Mouse (Mus musculus) neural tube, embryonic 12.5 days (tissue): ENCODE data around the gene Psmb8. TPM values are rescaled to one million over a fixed set of nuclear protein-coding genes. Genes with fewer than 3 reads are reported as not detected.
A peak's percentile ranks its signal among the peaks of the same experiment; 100 is the strongest.

Source experiments
- ATAC-seq: fragments of 200-750 bp; cut with Nextera tagmentation; 2 replicates; pipeline ENCODE4 v1.8.0; 2017; ENCODE audit warnings: low read depth, mild to moderate bottlenecking, moderate TSS enrichment, moderate library complexity; ENCODE audit not compliant: low FRiP score
- H3K27ac ChIP-seq: fragments of 300-500 bp; sonication (generic); 2 replicates; pipeline ENCODE4 v1.5.1; 2016
- H3K27me3 ChIP-seq: fragments of 300-500 bp; sonication (generic); replicated peaks from 2 replicates; pipeline ENCODE4 v1.6.1; 2016; ENCODE audit warnings: mild to moderate bottlenecking
- H3K36me3 ChIP-seq: fragments of 300-500 bp; sonication (generic); 2 replicates; pipeline ENCODE4 v1.6.1; 2016; ENCODE audit warnings: mild to moderate bottlenecking
- H3K4me1 ChIP-seq: fragments of 300-500 bp; sonication (generic); 2 replicates; pipeline ENCODE4 v1.6.1; 2016
- H3K4me2 ChIP-seq: fragments of 300-500 bp; sonication (generic); replicated peaks from 2 replicates; pipeline ENCODE4 v1.6.1; 2016; ENCODE audit warnings: mild to moderate bottlenecking
- H3K4me3 ChIP-seq: fragments of 300-500 bp; sonication (generic); 2 replicates; pipeline ENCODE4 v1.5.1; 2016
- H3K9ac ChIP-seq: fragments of 300-500 bp; sonication (generic); 2 replicates; pipeline ENCODE4 v1.6.1; 2016; ENCODE audit warnings: mild to moderate bottlenecking
- H3K9me3 ChIP-seq: fragments of 300-500 bp; sonication (generic); 2 replicates; pipeline ENCODE4 v1.6.1; 2016; ENCODE audit warnings: mild to moderate bottlenecking
- WGBS: fragments of 180-500 bp; shearing (Covaris S2); methylation state at CpG from one replicate; pipeline ENCODE4 v1.1.7; 2016; 5-methylcytosine and 5-hydroxymethylcytosine counted together
- polyA plus RNA-seq: library from polyadenylated mRNA; unstranded; fragments of >200 nt; fragmentation: Nextera tagmentation; extraction: Ambion mirVana; gene quantifications from 2 replicates; pipeline ENCODE4 v1.2.1, GENCODE M21; 2016

The Psmb8 gene
- polyA plus RNA-seq, 1 experiment from 2014 or later = 2.3 TPM

DNA sequence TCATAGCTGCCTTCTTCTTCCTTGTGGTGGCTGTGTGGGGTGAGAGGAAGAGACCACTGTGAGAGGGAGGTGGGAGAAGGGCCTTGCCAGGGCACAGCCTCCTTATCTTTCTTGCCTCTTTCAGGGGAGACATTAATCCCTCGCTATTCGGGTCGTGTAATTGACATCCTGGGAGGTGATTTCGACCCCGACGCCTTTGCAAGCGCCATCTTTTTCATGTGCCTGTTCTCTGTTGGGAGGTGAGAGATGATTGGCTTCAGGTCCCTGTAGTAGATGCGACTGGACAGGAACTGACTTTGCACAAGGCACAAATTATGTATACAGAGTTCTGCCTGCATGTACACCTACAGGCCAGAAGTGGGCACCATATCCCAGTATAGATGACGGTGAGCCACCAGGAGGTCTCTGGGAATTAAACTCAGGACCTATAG, 8.2 kb downstream of the Psmb8 start:
- Histone ChIP-seq H3K4me2 (peak overlapping the region; percentile 95), H3K36me3 (no peaks in the 10 kb centered on the region), H3K27me3 (peaks cover 44% of the 10 kb centered on the region), H3K4me1 (peaks cover 10% of the 10 kb centered on the region; the same call in 1 of the 2 replicates), H3K9ac (no peak overlapping the region), H3K27ac (no peak overlapping the region), H3K9me3 (peaks cover 3% of the 10 kb centered on the region; the same call in 1 of the 2 replicates), H3K4me3 (no peak overlapping the region)
- no peak for ATAC-seq
- WGBS = 17% methylated on average over 9 of the region's 9 CpGs

DNA sequence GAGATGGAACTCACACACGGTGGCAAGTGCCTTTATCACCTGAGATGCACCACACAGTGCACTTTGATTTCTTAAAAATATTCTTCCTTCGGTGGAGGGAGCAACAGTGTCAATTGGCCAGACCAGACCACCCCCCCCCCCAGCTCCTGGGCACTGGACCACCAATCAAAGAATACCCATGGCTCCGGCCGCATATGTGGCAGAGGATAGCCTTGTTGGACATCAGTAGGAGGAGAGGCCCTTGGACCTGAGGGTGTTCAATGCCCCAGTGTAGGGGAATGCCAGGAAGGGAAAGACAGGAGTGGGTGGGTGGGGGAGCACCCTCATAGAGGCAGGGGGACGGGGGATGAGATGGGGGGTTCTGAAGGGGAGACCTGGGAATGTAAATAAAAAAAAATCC, 9.2 kb downstream of the Psmb8 start:
- Histone ChIP-seq H3K27ac (no peak overlapping the region), H3K4me2 (no peak overlapping the region), H3K27me3 (peaks cover 50% of the 10 kb centered on the region), H3K9ac (no peak overlapping the region), H3K36me3 (no peaks in the 10 kb centered on the region), H3K9me3 (peaks cover 3% of the 10 kb centered on the region; the same call in 1 of the 2 replicates), H3K4me1 (peaks cover 10% of the 10 kb centered on the region; the same call in 1 of the 2 replicates), H3K4me3 (no peak overlapping the region)
- ATAC-seq = no peak
- WGBS = 86% methylated on average over 5 of the region's 5 CpGs

DNA sequence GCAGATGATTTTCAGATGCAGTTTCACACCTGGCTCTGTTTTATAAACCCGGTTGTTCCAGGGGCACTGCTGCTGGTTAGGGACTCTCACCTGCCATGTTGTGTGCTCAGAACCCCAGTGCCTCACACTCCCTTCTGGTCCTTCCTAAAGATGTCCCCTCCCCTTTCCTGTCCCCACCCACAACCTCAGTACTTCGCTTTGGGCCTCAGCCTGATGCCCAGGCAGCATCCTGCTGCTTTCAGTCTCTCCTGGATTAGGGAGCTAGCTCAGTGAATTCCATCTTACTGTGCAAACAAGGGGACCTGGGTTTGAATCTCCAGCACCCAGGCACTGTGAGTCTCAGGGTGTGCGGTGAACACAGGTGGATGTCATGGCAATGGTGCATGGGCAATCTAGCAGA, 9.9 kb downstream of the Psmb8 start:
- Histone ChIP-seq H3K4me3 (no peak overlapping the region), H3K4me1 (peaks cover 10% of the 10 kb centered on the region; the same call in 1 of the 2 replicates), H3K4me2 (no peak overlapping the region), H3K9ac (no peak overlapping the region), H3K36me3 (no peaks in the 10 kb centered on the region), H3K27me3 (peaks cover 57% of the 10 kb centered on the region), H3K27ac (no peak overlapping the region), H3K9me3 (peaks cover 3% of the 10 kb centered on the region; the same call in 1 of the 2 replicates)
- WGBS = 56% methylated on average over 3 of the region's 3 CpGs
- ATAC-seq = no peak

DNA sequence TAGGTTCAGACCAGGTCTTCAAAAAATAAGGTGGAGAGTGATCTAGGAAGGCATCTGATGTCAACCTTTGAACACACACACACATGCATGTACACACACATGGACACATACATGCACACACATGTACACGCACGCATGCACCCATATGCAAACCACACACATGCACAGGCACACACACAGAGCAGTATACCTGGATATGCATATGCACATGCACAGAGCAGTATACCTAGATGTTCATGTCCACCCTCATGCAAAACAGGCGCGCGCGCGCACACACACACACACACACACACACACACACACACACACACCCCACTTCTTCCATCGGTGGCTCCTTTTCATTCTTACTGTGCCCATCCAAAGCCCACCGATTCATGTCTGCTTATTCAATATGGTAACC, 10.3 kb downstream of the Psmb8 start:
- H3K27ac ChIP-seq = no peak overlapping the region
- no peak overlapping the region for H3K4me3 ChIP-seq
- WGBS = 96% methylated on average over 9 of the region's 9 CpGs
- H3K9ac ChIP-seq = no peak overlapping the region
- H3K27me3 ChIP-seq = peaks cover 60% of the 10 kb centered on the region
- H3K4me1 ChIP-seq = peaks cover 10% of the 10 kb centered on the region; the same call in 1 of the 2 replicates
- H3K36me3 ChIP-seq = no peaks in the 10 kb centered on the region
- no peak for ATAC-seq
- H3K9me3 ChIP-seq = peaks cover 3% of the 10 kb centered on the region; the same call in 1 of the 2 replicates
- H3K4me2 ChIP-seq = no peak overlapping the region

DNA sequence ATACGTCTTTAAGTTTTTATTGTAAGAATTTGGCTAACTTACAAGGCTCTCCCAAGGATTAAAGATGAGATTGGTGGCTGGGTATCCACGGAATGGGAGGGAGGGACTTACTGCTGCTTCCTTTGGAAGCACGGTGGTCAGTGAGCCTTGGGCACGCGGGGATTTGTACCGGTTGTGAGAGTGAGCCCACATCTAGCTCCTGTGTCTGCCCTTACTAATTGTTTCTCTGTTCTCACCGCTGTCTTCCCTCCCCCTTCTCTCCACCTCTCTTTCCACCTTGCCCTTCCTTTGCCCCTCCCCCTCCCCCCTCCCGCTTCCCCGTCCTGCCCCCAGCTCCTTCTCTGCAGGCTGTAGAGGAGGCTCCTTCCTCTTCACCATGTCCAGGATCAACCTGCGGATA, 10.9 kb downstream of the Psmb8 start:
- WGBS = 28% methylated on average over 10 of the region's 10 CpGs
- Histone ChIP-seq H3K4me1 (peaks cover 10% of the 10 kb centered on the region; the same call in 1 of the 2 replicates), H3K4me3 (no peak overlapping the region), H3K36me3 (no peaks in the 10 kb centered on the region), H3K9me3 (peaks cover 3% of the 10 kb centered on the region; the same call in 1 of the 2 replicates), H3K27me3 (peaks cover 62% of the 10 kb centered on the region), H3K27ac (no peak overlapping the region), H3K4me2 (no peak overlapping the region), H3K9ac (no peak overlapping the region)
- ATAC-seq = no peak

DNA sequence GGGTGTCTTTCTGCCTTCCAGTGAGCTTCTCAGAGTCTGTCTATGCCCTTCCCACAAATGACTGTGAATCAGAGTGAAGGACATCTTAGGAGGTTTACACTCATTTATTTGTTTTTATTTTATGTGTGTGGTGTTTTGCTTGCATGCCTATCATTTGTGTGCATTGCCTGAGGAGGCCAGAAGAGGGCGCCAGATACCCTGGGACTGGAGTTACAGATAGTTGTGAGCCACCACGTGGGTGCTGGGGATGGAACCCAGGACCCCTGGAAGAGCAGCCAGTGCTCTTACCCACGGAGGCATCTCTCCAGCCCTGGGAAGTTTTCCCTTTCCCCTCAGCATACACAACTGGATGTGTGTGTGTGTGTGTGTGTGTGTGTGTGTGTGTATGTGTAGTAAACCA, 12.2 kb downstream of the Psmb8 start:
- 47% methylated on average over 3 of the region's 3 CpGs for WGBS
- no peak overlapping the region for H3K4me2 ChIP-seq
- peaks cover 3% of the 10 kb centered on the region; the same call in 1 of the 2 replicates for H3K9me3 ChIP-seq
- H3K27me3 ChIP-seq = peaks cover 67% of the 10 kb centered on the region
- ATAC-seq = no peak
- H3K4me1 ChIP-seq = peaks cover 8% of the 10 kb centered on the region; the same call in 1 of the 2 replicates
- no peak overlapping the region for H3K4me3 ChIP-seq
- H3K9ac ChIP-seq = no peak overlapping the region
- no peaks in the 10 kb centered on the region for H3K36me3 ChIP-seq
- no peak overlapping the region for H3K27ac ChIP-seq

DNA sequence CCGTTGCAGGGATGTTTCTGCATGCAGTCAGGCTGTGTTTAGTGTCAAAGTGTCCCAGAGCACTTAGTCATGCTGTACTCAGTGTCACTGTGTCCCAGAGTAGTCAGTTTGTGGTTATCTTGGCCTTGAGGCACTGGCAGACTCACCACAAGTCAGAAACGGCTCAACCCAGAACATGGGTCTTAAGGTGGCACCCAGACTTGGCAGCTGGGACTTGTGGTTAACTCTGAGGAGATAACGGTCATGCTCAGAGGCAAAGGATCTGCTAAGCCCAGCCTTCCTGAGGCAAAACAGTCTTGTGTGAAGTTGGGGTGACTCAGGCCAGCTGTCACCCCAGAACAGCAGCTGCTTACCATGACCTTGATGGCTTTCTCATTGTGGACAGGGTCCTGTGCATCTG, 13.1 kb downstream of the Psmb8 start:
- Histone ChIP-seq H3K9me3 (peaks cover 3% of the 10 kb centered on the region; the same call in 1 of the 2 replicates), H3K4me1 (no peaks in the 10 kb centered on the region), H3K27me3 (peaks cover 66% of the 10 kb centered on the region), H3K9ac (no peak overlapping the region), H3K36me3 (no peaks in the 10 kb centered on the region), H3K4me3 (no peak overlapping the region), H3K27ac (no peak overlapping the region), H3K4me2 (no peak overlapping the region)
- 79% methylated on average over 3 of the region's 3 CpGs for WGBS
- no peak for ATAC-seq

DNA sequence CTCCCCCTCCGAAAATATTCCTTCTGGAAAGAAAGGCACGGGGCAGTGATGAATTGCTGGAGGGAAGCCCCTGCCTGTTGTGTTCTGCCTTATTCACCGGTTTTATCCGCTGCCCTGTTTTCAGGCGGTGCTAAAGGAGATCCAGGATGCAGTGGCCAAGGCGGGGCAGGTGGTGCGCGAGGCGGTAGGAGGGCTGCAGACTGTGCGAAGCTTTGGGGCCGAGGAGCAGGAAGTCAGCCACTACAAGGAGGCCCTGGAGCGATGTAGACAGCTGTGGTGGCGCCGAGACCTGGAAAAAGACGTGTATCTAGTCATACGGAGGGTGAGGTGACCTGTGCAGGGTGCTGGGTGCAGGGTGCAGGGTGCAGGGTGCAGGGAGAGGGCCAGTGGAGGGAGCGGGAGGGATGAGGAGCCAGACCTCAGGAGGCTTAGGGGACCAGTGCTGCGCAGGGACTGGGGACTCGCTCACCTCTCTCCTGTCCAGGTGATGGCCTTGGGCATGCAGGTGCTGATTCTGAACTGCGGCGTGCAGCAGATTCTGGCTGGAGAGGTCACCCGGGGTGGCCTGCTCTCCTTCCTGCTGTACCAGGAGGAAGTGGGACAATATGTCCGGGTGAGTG, 14.3 kb downstream of the Psmb8 start:
- no peak overlapping the region for H3K4me3 ChIP-seq
- H3K36me3 ChIP-seq = no peaks in the 10 kb centered on the region
- H3K27me3 ChIP-seq = peaks cover 62% of the 10 kb centered on the region
- peaks cover 3% of the 10 kb centered on the region; the same call in 1 of the 2 replicates for H3K9me3 ChIP-seq
- 15% methylated on average over 23 of the region's 23 CpGs for WGBS
- peak overlapping the region; percentile 25 for H3K4me2 ChIP-seq
- no peaks in the 10 kb centered on the region for H3K4me1 ChIP-seq
- no peak overlapping the region for H3K9ac ChIP-seq
- no peak for ATAC-seq
- no peak overlapping the region for H3K27ac ChIP-seq

DNA sequence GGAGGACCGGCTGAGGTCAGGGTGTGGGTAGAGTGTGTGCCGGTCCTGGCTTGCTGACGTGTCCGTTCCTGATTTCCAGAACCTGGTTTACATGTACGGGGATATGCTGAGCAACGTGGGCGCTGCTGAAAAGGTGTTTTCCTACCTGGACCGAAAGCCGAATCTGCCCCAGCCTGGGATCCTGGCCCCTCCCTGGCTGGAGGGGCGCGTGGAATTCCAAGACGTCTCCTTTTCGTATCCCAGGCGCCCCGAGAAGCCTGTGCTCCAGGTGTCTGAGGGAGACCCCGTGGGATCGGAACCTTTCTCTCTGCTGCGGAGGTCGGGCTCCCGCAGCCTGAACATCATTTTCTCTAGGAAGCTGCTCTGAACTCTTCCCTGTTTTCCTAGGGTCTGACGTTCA, 16.4 kb downstream of the Psmb8 start:
- Histone ChIP-seq H3K36me3 (no peaks in the 10 kb centered on the region), H3K4me2 (no peak overlapping the region), H3K4me3 (no peak overlapping the region), H3K9me3 (peaks cover 3% of the 10 kb centered on the region; the same call in 1 of the 2 replicates), H3K9ac (no peak overlapping the region), H3K27me3 (peaks cover 55% of the 10 kb centered on the region), H3K27ac (no peak overlapping the region), H3K4me1 (no peaks in the 10 kb centered on the region)
- 50% methylated on average over 21 of the region's 21 CpGs for WGBS
- ATAC-seq = no peak

DNA sequence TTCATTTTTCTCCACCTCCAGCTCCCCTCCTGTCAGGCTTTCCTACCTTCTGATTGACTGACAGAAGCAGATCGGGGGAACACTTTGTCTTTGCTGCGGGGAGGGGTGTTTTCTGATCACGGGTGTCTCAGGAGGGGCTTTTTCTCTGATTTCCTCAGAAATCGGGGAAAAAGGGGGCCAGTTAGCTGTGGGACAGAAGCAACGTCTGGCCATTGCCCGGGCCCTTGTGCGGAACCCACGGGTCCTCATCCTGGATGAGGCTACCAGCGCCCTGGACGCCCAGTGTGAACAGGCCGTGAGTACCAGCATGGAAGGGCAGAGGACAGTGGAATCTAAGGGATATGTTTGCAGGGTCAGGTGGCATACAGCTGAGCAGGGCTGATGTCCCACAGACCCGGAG, 17.7 kb downstream of the Psmb8 start:
- H3K27ac ChIP-seq = no peak overlapping the region
- no peak overlapping the region for H3K9ac ChIP-seq
- 86% methylated on average over 12 of the region's 12 CpGs for WGBS
- peaks cover 55% of the 10 kb centered on the region for H3K27me3 ChIP-seq
- no peaks in the 10 kb centered on the region for H3K9me3 ChIP-seq
- no peak overlapping the region for H3K4me2 ChIP-seq
- H3K36me3 ChIP-seq = no peaks in the 10 kb centered on the region
- ATAC-seq = no peak
- H3K4me3 ChIP-seq = no peak overlapping the region
- no peaks in the 10 kb centered on the region for H3K4me1 ChIP-seq

DNA sequence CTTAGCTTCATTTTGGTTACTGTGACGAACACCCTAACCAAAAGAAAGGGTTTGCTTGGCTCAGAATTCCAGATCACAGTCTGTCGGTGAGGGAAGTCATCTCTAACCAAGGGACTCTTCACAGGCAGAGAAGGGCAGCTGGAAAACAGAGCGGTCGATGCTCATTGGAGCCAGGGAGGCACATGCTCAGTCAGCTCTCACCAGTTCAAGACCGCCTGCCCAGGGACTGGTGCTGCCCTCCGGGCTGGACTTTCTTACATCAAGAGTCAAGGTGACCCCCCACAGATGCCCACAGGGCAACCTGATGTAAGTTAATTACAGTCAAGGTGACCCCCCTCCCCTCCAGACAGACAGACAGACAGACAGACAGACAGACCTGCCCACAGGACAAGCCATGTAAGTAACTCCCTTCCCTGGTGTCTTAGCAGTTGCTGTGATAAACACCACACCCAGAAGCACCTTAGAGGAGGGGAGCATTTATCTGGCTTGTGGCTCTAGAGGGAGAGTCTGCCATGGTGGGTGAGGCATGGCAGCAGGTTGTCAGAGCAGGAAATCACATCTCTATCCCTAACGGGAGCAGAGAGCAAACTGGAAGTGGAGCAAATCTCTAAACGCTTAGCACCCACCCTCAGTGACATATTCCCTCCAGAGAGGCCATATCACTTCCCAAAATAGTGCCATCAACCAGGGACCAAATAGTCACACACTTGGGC, 19.9 kb downstream of the Psmb8 start:
- H3K9me3 ChIP-seq = no peaks in the 10 kb centered on the region
- no peak for ATAC-seq
- WGBS = 86% methylated on average over 8 of the region's 8 CpGs
- H3K9ac ChIP-seq = no peak overlapping the region
- no peaks in the 10 kb centered on the region for H3K4me1 ChIP-seq
- no peak overlapping the region for H3K27ac ChIP-seq
- H3K4me3 ChIP-seq = no peak overlapping the region
- H3K27me3 ChIP-seq = peaks cover 35% of the 10 kb centered on the region
- no peak overlapping the region for H3K4me2 ChIP-seq
- no peaks in the 10 kb centered on the region for H3K36me3 ChIP-seq

DNA sequence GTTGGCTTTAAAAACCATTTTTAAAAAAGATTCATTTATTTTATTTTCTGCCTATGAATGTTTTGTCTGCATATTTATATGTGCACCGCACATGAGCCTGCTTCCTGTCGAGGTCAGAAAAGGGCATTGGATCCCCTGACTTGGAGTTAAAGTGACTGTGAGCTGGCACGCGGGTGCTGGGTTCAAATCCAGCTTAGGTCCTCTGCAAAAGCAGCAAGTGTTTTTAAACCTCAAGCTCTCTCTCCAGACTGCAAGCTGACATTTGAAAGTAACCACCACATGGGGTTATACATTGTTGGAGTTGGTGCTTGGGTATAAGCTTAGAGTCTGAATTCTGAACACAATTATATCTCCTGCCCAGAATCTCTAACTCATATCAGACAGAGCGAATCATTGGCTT, 20.5 kb downstream of the Psmb8 start:
- Histone ChIP-seq H3K27ac (no peak overlapping the region), H3K9me3 (no peaks in the 10 kb centered on the region), H3K4me2 (no peak overlapping the region), H3K4me3 (no peak overlapping the region), H3K36me3 (no peaks in the 10 kb centered on the region), H3K9ac (no peak overlapping the region), H3K4me1 (no peaks in the 10 kb centered on the region), H3K27me3 (peaks cover 28% of the 10 kb centered on the region)
- WGBS = 90% methylated on average over 5 of the region's 5 CpGs
- ATAC-seq = no peak
